Mouse (Mus musculus) forebrain, embryonic 15.5 days (tissue): ENCODE measurements around the gene Cfap45. TPM values are rescaled to one million over a fixed set of nuclear protein-coding genes. Genes with fewer than 3 reads are reported as not detected.
A peak's percentile ranks its signal among the peaks of the same experiment; 100 is the strongest.

Source experiments
- ATAC-seq: fragments of 200-750 bp; cut with Nextera tagmentation; replicated peaks from 2 replicates; pipeline ENCODE4 v1.8.0; 2017; ENCODE audit warnings: mild to moderate bottlenecking, moderate TSS enrichment, moderate library complexity
- H3K27ac ChIP-seq: fragments of 300-500 bp; sonication (generic); replicated peaks from 2 replicates; pipeline ENCODE4 v1.5.1; 2015; ENCODE audit warnings: mild to moderate bottlenecking, inconsistent platforms
- H3K27me3 ChIP-seq: fragments of 300-500 bp; sonication (generic); 2 replicates; pipeline ENCODE4 v1.6.1; 2015; ENCODE audit warnings: inconsistent platforms
- H3K36me3 ChIP-seq: fragments of 300-500 bp; sonication (generic); 2 replicates; pipeline ENCODE4 v1.6.1; 2015; ENCODE audit warnings: mild to moderate bottlenecking, inconsistent platforms
- H3K4me1 ChIP-seq: fragments of 300-500 bp; sonication (generic); 2 replicates; pipeline ENCODE4 v1.6.1; 2015; ENCODE audit warnings: inconsistent platforms
- H3K4me2 ChIP-seq: fragments of 300-500 bp; sonication (generic); replicated peaks from 2 replicates; pipeline ENCODE4 v1.6.1; 2015; ENCODE audit warnings: mild to moderate bottlenecking, inconsistent platforms
- H3K4me3 ChIP-seq: fragments of 300-500 bp; sonication (generic); 2 replicates; pipeline ENCODE4 v1.5.1; 2015; ENCODE audit warnings: mild to moderate bottlenecking, inconsistent platforms
- H3K9ac ChIP-seq: fragments of 300-500 bp; sonication (generic); replicated peaks from 2 replicates; pipeline ENCODE4 v1.6.1; 2015; ENCODE audit warnings: mild to moderate bottlenecking, inconsistent platforms
- H3K9me3 ChIP-seq: fragments of 300-500 bp; sonication (generic); 2 replicates; pipeline ENCODE4 v1.6.1; 2016; ENCODE audit warnings: inconsistent platforms
- WGBS: fragments of 180-500 bp; shearing (Covaris S2); methylation state at CpG from one replicate; pipeline ENCODE4 v1.1.7; 2015; ENCODE audit warnings: mixed read lengths; 5-methylcytosine and 5-hydroxymethylcytosine counted together
- polyA plus RNA-seq: library from polyadenylated mRNA; unstranded; fragments of >200 nt; fragmentation: Nextera tagmentation; extraction: Ambion mirVana; gene quantifications from 2 replicates; pipeline ENCODE4 v1.2.1, GENCODE M21; 2015

Cfap45 gene
- polyA plus RNA-seq, 1 experiment from 2014 or later, result 3.1 TPM

DNA sequence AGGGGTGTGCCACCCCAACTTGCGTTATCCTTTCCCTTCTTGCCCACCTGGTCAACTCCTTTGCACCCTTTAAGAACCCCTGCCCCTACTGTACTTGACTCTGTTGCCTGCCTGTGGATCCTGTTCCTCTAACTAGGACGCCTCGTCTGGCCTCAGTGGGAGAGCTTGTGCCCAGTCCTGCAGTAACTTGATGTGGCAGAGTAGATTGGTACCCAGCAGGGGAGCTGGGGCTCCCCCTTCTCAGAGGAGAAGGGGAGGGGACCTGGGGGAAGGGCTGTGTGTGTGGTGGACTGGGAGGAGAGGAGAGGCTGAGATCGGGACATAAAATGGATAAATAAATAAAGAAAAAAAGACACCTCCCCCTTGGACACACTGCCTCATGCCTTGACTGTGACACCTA is 64.4 kb downstream of the Cfap45 start:
- 39% methylated on average over 4 of the region's 4 CpGs for WGBS
- no peak overlapping the region for H3K9ac ChIP-seq
- no peak overlapping the region for H3K4me2 ChIP-seq
- peak; percentile 11; the same call in 1 of the 2 replicates for ATAC-seq
- H3K9me3 ChIP-seq, result no peaks in the 10 kb centered on the region
- H3K36me3 ChIP-seq, result no peaks in the 10 kb centered on the region
- H3K4me1 ChIP-seq, result peaks cover 13% of the 10 kb centered on the region
- H3K4me3 ChIP-seq, result no peak overlapping the region
- no peak overlapping the region for H3K27ac ChIP-seq
- H3K27me3 ChIP-seq, result no peaks in the 10 kb centered on the region

- Histone ChIP-seq H3K9ac (peak overlapping the region; percentile 25; the same call in 1 of the 2 replicates), H3K4me3 (0 out of 2 replicates have a peak overlapping the region, but pooled peaks have one; percentile 3)
- 5% methylated on average over 26 of the region's 26 CpGs for WGBS
Observed at GRCm38 (mm10) chr1:172585612-172586567, 65.3 kb downstream of the Cfap45 start.

DNA sequence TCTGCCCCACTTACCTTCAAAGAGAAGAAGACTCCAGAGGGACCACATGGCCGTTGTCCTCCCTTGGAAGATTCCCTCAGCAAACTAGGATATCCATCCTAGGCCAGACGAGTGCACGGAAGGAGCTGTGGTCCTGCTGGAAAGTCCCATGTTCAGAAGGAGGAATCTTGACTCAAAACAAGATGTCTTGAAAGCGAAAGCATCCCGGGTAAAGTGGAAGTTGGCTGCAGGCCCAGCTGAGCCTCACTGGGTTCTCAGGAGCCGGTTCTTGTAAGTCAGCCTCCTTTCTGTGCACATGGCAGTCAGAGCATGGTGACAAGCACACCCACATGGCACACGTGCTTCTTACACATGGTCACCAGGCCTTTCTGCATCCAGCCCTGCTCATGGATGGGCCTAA is 69.8 kb downstream of the Cfap45 start, which contains the start of gene Slamf8:
Slamf8 (minus strand) TSS at position 184 of the 400 bp plus-strand sequence.
- 82% methylated on average over 7 of the region's 7 CpGs for WGBS
- peaks cover 12% of the 10 kb centered on the region for H3K4me1 ChIP-seq
- ATAC-seq, result no peak
- no peaks in the 10 kb centered on the region for H3K9me3 ChIP-seq
- no peak within 1 kb of the TSS for H3K4me3 ChIP-seq
- H3K36me3 ChIP-seq, result no peaks in the 10 kb centered on the region
- H3K27me3 ChIP-seq, result no peaks in the 10 kb centered on the region
- no peak within 1 kb of the TSS for H3K9ac ChIP-seq
- H3K27ac ChIP-seq, result no peak within 1 kb of the TSS
- no peak within 1 kb of the TSS for H3K4me2 ChIP-seq

More at GRCm38 (mm10) chr1:172585612-172586567, 65.3 kb downstream of the Cfap45 start:
- ATAC-seq, result peak; percentile 84
- Histone ChIP-seq H3K9me3 (no peaks in the 10 kb centered on the region), H3K36me3 (no peaks in the 10 kb centered on the region), H3K4me1 (peaks cover 13% of the 10 kb centered on the region), H3K27ac (0 out of 2 replicates have a peak overlapping the region, but pooled peaks have one; percentile 29), H3K4me2 (peak overlapping the region; percentile 25), H3K27me3 (no peaks in the 10 kb centered on the region)

- Histone ChIP-seq H3K9me3 (no peaks in the 10 kb centered on the region), H3K27me3 (no peaks in the 10 kb centered on the region)
Observed at GRCm38 (mm10) chr1:172593321-172593720, 72.7 kb downstream of the Cfap45 start.

DNA sequence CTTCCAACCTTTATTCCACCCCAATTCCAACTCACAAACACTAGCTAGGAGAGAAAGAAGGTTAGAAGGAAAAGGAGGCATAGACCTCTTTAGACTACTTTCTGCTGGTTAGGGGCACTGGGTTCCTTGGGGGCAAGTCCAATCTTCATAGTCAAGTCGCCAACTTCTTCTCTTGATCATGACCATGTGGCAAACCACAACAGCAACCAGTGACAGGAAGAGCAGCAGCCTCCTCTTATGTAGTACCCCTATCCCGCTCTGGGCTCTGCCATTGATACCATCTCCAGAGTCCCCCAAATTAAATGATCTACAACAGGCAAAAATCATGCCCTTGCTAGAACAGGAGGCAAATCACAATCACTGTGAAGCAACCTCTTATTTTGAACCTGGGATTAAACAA is 73.4 kb downstream of the Cfap45 start:
- Histone ChIP-seq H3K4me1 (no peaks in the 10 kb centered on the region), H3K4me2 (no peak overlapping the region), H3K9ac (no peak overlapping the region), H3K27ac (no peak overlapping the region), H3K27me3 (no peaks in the 10 kb centered on the region), H3K36me3 (no peaks in the 10 kb centered on the region), H3K4me3 (no peak overlapping the region), H3K9me3 (no peaks in the 10 kb centered on the region)
- no peak for ATAC-seq
- WGBS, result 89% methylated on average over 2 of the region's 2 CpGs

More at GRCm38 (mm10) chr1:172593321-172593720, 72.7 kb downstream of the Cfap45 start:
- Histone ChIP-seq H3K4me3 (no peak overlapping the region), H3K4me1 (no peaks in the 10 kb centered on the region), H3K36me3 (no peaks in the 10 kb centered on the region), H3K4me2 (no peak overlapping the region), H3K9ac (no peak overlapping the region), H3K27ac (no peak overlapping the region)
- 79% methylated on average over 3 of the region's 3 CpGs for WGBS
- ATAC-seq, result no peak

DNA sequence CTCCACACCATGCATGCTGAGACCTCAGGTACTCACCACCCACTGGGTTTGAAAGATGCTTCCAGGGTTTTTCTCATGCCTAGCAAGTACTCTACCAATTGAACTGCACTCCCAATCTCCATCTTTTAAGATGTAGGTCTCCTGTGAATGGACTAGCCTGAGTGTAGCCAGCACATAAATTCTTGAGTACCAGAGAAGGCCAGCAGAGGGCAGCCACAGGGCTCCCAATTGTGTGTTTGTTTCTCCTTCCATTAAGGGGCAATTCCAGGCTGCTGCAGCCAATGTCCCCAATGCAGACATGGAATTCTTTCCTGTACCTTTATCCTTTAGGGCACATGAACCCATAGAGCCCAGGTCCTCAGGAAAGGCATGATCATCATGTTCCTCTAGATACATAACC is 73.9 kb downstream of the Cfap45 start:
- H3K4me2 ChIP-seq, result no peak overlapping the region
- ATAC-seq, result no peak
- H3K4me3 ChIP-seq, result no peak overlapping the region

More for the DNA sequence above, 73.9 kb downstream of the Cfap45 start:
- Histone ChIP-seq H3K27ac (no peak overlapping the region), H3K36me3 (no peaks in the 10 kb centered on the region), H3K9me3 (no peaks in the 10 kb centered on the region), H3K9ac (no peak overlapping the region), H3K4me1 (no peaks in the 10 kb centered on the region), H3K27me3 (no peaks in the 10 kb centered on the region)

Other genes starting within 250 kb of the Cfap45 start
- gene Atp1a2, start 222.7 kb upstream of the Cfap45 start, polyA plus RNA-seq, result 32.2 and 33.1 TPM in 2 replicates
- gene Kcnj9, start 191.5 kb upstream of the Cfap45 start, polyA plus RNA-seq, result 3.4 and 3.5 TPM in 2 replicates
- 1.7 and 1.9 TPM in 2 replicates for gene Kcnj10, start 179.6 kb upstream of the Cfap45 start, polyA plus RNA-seq
- gene Pigm, start 144.3 kb upstream of the Cfap45 start, polyA plus RNA-seq, result 4.7 TPM in 2 replicates
- gene Slamf9, start 45.4 kb upstream of the Cfap45 start, polyA plus RNA-seq, result not detected in 2 replicates
- 74.0 and 78.3 TPM in 2 replicates for gene Igsf9, start 39.0 kb upstream of the Cfap45 start, polyA plus RNA-seq
- 46.6 and 52.7 TPM in 2 replicates for gene Tagln2, start 20.8 kb upstream of the Cfap45 start, polyA plus RNA-seq
- 0.14 and 0.20 TPM in 2 replicates for gene Vsig8, start 35.1 kb downstream of the Cfap45 start, polyA plus RNA-seq
- not detected in 2 replicates for gene Slamf8, start 69.8 kb downstream of the Cfap45 start, polyA plus RNA-seq
- not detected in 2 replicates for gene Fcrl6, start 81.8 kb downstream of the Cfap45 start, polyA plus RNA-seq
- gene Dusp23, start 112.2 kb downstream of the Cfap45 start, polyA plus RNA-seq, result 6.4 TPM in 2 replicates
- gene Crp, start 177.3 kb downstream of the Cfap45 start, polyA plus RNA-seq, result 0.28 TPM in 1 of 2 replicates, not detected in the other